Mouse (Mus musculus): ENCODE results near the gene Boc. TPM values are rescaled to one million over a fixed set of nuclear protein-coding genes. Genes with fewer than 3 reads are reported as not detected.

The Boc gene
- polyA plus RNA-seq, 1 experiment from 2014 or later: 8.7 TPM

GRCm38 (mm10) chr16:44579421-44580024 lies 20.8 kb upstream of the Boc start:
- Histone ChIP-seq H3K9me3 (replicated peaks; ENCODE audit: control insufficient read depth, low read length) (no peaks in the 10 kb centered on the region), H3K4me2 (peak overlapping the region; percentile 54), H3K9ac (ENCODE audit: low read depth, low read length) (no peak overlapping the region), H3K27ac (ENCODE audit: low read depth, low read length) (peak overlapping the region; percentile 58), H3K4me3 (ENCODE audit: low read depth, low read length) (no peak overlapping the region), H3K4me1 (ENCODE audit: control insufficient read depth, insufficient read depth, low read length) (no peaks in the 10 kb centered on the region), H3K36me3 (ENCODE audit: control insufficient read depth, insufficient read depth, low read length) (no peaks in the 10 kb centered on the region), H3K27me3 (ENCODE audit: control insufficient read depth, insufficient read depth, low read length) (no peaks in the 10 kb centered on the region)
- no peak for ATAC-seq (replicated peaks; ENCODE audit: insufficient number of reproducible peaks, low FRiP score, low TSS enrichment)
- 30% methylated on average over 15 of the region's 15 CpGs for WGBS (ENCODE audit: insufficient replicate concordance)

GRCm38 (mm10) chr16:44578551-44578950 lies 19.9 kb upstream of the Boc start:
- Histone ChIP-seq H3K4me1 (ENCODE audit: control insufficient read depth, insufficient read depth, low read length) (no peaks in the 10 kb centered on the region), H3K4me3 (ENCODE audit: low read depth, low read length) (no peak overlapping the region), H3K9me3 (replicated peaks; ENCODE audit: control insufficient read depth, low read length) (no peaks in the 10 kb centered on the region), H3K9ac (ENCODE audit: low read depth, low read length) (no peak overlapping the region), H3K27me3 (ENCODE audit: control insufficient read depth, insufficient read depth, low read length) (no peaks in the 10 kb centered on the region), H3K4me2 (no peak overlapping the region), H3K27ac (ENCODE audit: low read depth, low read length) (no peak overlapping the region), H3K36me3 (ENCODE audit: control insufficient read depth, insufficient read depth, low read length) (no peaks in the 10 kb centered on the region)
- 74% methylated on average over 1 of the region's 1 CpGs for WGBS (ENCODE audit: insufficient replicate concordance)
- ATAC-seq (replicated peaks; ENCODE audit: insufficient number of reproducible peaks, low FRiP score, low TSS enrichment): no peak

GRCm38 (mm10) chr16:44568056-44568455 lies 9.4 kb upstream of the Boc start:
- no peak overlapping the region for H3K4me2 ChIP-seq
- H3K4me3 ChIP-seq (ENCODE audit: low read depth, low read length): no peak overlapping the region
- H3K4me1 ChIP-seq (ENCODE audit: control insufficient read depth, insufficient read depth, low read length): no peaks in the 10 kb centered on the region
- H3K9ac ChIP-seq (ENCODE audit: low read depth, low read length): no peak overlapping the region
- no peaks in the 10 kb centered on the region for H3K27me3 ChIP-seq (ENCODE audit: control insufficient read depth, insufficient read depth, low read length)
- no peak for ATAC-seq (replicated peaks; ENCODE audit: insufficient number of reproducible peaks, low FRiP score, low TSS enrichment)
- no peaks in the 10 kb centered on the region for H3K36me3 ChIP-seq (ENCODE audit: control insufficient read depth, insufficient read depth, low read length)
- H3K27ac ChIP-seq (ENCODE audit: low read depth, low read length): no peak overlapping the region
- no peaks in the 10 kb centered on the region for H3K9me3 ChIP-seq (replicated peaks; ENCODE audit: control insufficient read depth, low read length)

GRCm38 (mm10) chr16:44565328-44566210 lies 6.9 kb upstream of the Boc start:
- no peaks in the 10 kb centered on the region for H3K36me3 ChIP-seq (ENCODE audit: control insufficient read depth, insufficient read depth, low read length)
- 52% methylated on average over 22 of the region's 22 CpGs for WGBS (ENCODE audit: insufficient replicate concordance)
- H3K9me3 ChIP-seq (replicated peaks; ENCODE audit: control insufficient read depth, low read length): no peaks in the 10 kb centered on the region
- ATAC-seq (replicated peaks; ENCODE audit: insufficient number of reproducible peaks, low FRiP score, low TSS enrichment): no peak
- H3K4me3 ChIP-seq (ENCODE audit: low read depth, low read length): no peak overlapping the region
- H3K4me1 ChIP-seq (ENCODE audit: control insufficient read depth, insufficient read depth, low read length): no peaks in the 10 kb centered on the region
- H3K27me3 ChIP-seq (ENCODE audit: control insufficient read depth, insufficient read depth, low read length): no peaks in the 10 kb centered on the region
- no peak overlapping the region for H3K9ac ChIP-seq (ENCODE audit: low read depth, low read length)
- H3K27ac ChIP-seq (ENCODE audit: low read depth, low read length): no peak overlapping the region
- H3K4me2 ChIP-seq: 0 out of 2 replicates have a peak overlapping the region, but pooled peaks have one; percentile 8

GRCm38 (mm10) chr16:44564359-44564758 lies 5.7 kb upstream of the Boc start:
- ATAC-seq (replicated peaks; ENCODE audit: insufficient number of reproducible peaks, low FRiP score, low TSS enrichment): no peak
- H3K27me3 ChIP-seq (ENCODE audit: control insufficient read depth, insufficient read depth, low read length): no peaks in the 10 kb centered on the region
- no peak overlapping the region for H3K27ac ChIP-seq (ENCODE audit: low read depth, low read length)
- no peaks in the 10 kb centered on the region for H3K36me3 ChIP-seq (ENCODE audit: control insufficient read depth, insufficient read depth, low read length)
- no peak overlapping the region for H3K9ac ChIP-seq (ENCODE audit: low read depth, low read length)
- H3K9me3 ChIP-seq (replicated peaks; ENCODE audit: control insufficient read depth, low read length): no peaks in the 10 kb centered on the region
- 77% methylated on average over 8 of the region's 8 CpGs for WGBS (ENCODE audit: insufficient replicate concordance)
- H3K4me2 ChIP-seq: no peak overlapping the region
- no peak overlapping the region for H3K4me3 ChIP-seq (ENCODE audit: low read depth, low read length)
- no peaks in the 10 kb centered on the region for H3K4me1 ChIP-seq (ENCODE audit: control insufficient read depth, insufficient read depth, low read length)

GRCm38 (mm10) chr16:44562061-44562460 lies 3.4 kb upstream of the Boc start:
- Histone ChIP-seq H3K4me3 (ENCODE audit: low read depth, low read length) (no peak overlapping the region), H3K4me2 (no peak overlapping the region), H3K36me3 (ENCODE audit: control insufficient read depth, insufficient read depth, low read length) (no peaks in the 10 kb centered on the region), H3K27me3 (ENCODE audit: control insufficient read depth, insufficient read depth, low read length) (no peaks in the 10 kb centered on the region), H3K9me3 (replicated peaks; ENCODE audit: control insufficient read depth, low read length) (no peaks in the 10 kb centered on the region), H3K4me1 (ENCODE audit: control insufficient read depth, insufficient read depth, low read length) (no peaks in the 10 kb centered on the region), H3K27ac (ENCODE audit: low read depth, low read length) (no peak overlapping the region), H3K9ac (ENCODE audit: low read depth, low read length) (no peak overlapping the region)
- no peak for ATAC-seq (replicated peaks; ENCODE audit: insufficient number of reproducible peaks, low FRiP score, low TSS enrichment)
- WGBS (ENCODE audit: insufficient replicate concordance): 63% methylated on average over 3 of the region's 3 CpGs

- Histone ChIP-seq H3K4me1 (ENCODE audit: control insufficient read depth, insufficient read depth, low read length) (peaks cover 3% of the 10 kb centered on the region; the same call in 1 of the 2 replicates), H3K9me3 (replicated peaks; ENCODE audit: control insufficient read depth, low read length) (no peaks in the 10 kb centered on the region), H3K9ac (ENCODE audit: low read depth, low read length) (no peak overlapping the region), H3K27ac (ENCODE audit: low read depth, low read length) (no peak overlapping the region), H3K4me3 (ENCODE audit: low read depth, low read length) (no peak overlapping the region), H3K4me2 (no peak overlapping the region), H3K27me3 (ENCODE audit: control insufficient read depth, insufficient read depth, low read length) (no peaks in the 10 kb centered on the region), H3K36me3 (ENCODE audit: control insufficient read depth, insufficient read depth, low read length) (no peaks in the 10 kb centered on the region)
- 30% methylated on average over 1 of the region's 1 CpGs for WGBS (ENCODE audit: insufficient replicate concordance)
- ATAC-seq (replicated peaks; ENCODE audit: insufficient number of reproducible peaks, low FRiP score, low TSS enrichment): no peak
These were observed 1.5 kb upstream of the Boc start for GRCm38 (mm10) chr16:44560214-44560613.

- Histone ChIP-seq H3K27me3 (ENCODE audit: control insufficient read depth, insufficient read depth, low read length) (no peaks in the 10 kb centered on the region), H3K9ac (ENCODE audit: low read depth, low read length) (no peak overlapping the region), H3K36me3 (ENCODE audit: control insufficient read depth, insufficient read depth, low read length) (no peaks in the 10 kb centered on the region), H3K27ac (ENCODE audit: low read depth, low read length) (no peak overlapping the region), H3K4me3 (ENCODE audit: low read depth, low read length) (peak overlapping the region; percentile 66), H3K4me2 (peak overlapping the region; percentile 63), H3K4me1 (ENCODE audit: control insufficient read depth, insufficient read depth, low read length) (peaks cover 3% of the 10 kb centered on the region; the same call in 1 of the 2 replicates), H3K9me3 (replicated peaks; ENCODE audit: control insufficient read depth, low read length) (no peaks in the 10 kb centered on the region)
- no peak for ATAC-seq (replicated peaks; ENCODE audit: insufficient number of reproducible peaks, low FRiP score, low TSS enrichment)
- WGBS (ENCODE audit: insufficient replicate concordance): 22% methylated on average over 5 of the region's 5 CpGs
These were observed 616 bp upstream of the Boc start for GRCm38 (mm10) chr16:44559330-44559695.
